Mouse (Mus musculus) liver, embryonic 13.5 days (tissue): ENCODE measurements at regions not wholly inside any gene's neighbourhood (a gene's known extent, or its start where the extent isn't known, plus 50 kb on each side); places are given as distances from the start of the nearest gene placed in this dataset.

Experiments used
- ATAC-seq: fragments of 200-750 bp; cut with Nextera tagmentation; 2 replicates; pipeline ENCODE4 v1.8.0; 2017; ENCODE audit warnings: low read depth, mild to moderate bottlenecking, moderate number of reproducible peaks, moderate library complexity
- DNase-seq: peaks from one replicate; pipeline ENCODE4 v3.0.0; 2022
- H3K27ac ChIP-seq: fragments of 300-500 bp; sonication (generic); 2 replicates; pipeline ENCODE4 v1.5.1; 2015; ENCODE audit warnings: moderate library complexity, mild to moderate bottlenecking, inconsistent platforms
- H3K27me3 ChIP-seq: fragments of 300-500 bp; sonication (generic); 2 replicates; pipeline ENCODE4 v1.6.1; 2015; ENCODE audit warnings: mild to moderate bottlenecking, inconsistent platforms
- H3K36me3 ChIP-seq: fragments of 300-500 bp; sonication (generic); 2 replicates; pipeline ENCODE4 v1.6.1; 2015; ENCODE audit warnings: mild to moderate bottlenecking, inconsistent platforms
- H3K4me1 ChIP-seq: fragments of 300-500 bp; sonication (generic); replicated peaks from 2 replicates; pipeline ENCODE4 v1.6.1; 2015; ENCODE audit warnings: inconsistent platforms
- H3K4me2 ChIP-seq: fragments of 300-500 bp; sonication (generic); 2 replicates; pipeline ENCODE4 v1.6.1; 2015; ENCODE audit warnings: inconsistent platforms, mild to moderate bottlenecking, moderate library complexity
- H3K4me3 ChIP-seq: fragments of 300-500 bp; sonication (generic); replicated peaks from 2 replicates; pipeline ENCODE4 v1.5.1; 2015; ENCODE audit warnings: mild to moderate bottlenecking, inconsistent platforms
- H3K9ac ChIP-seq: fragments of 300-500 bp; sonication (generic); 2 replicates; pipeline ENCODE4 v1.6.1; 2015; ENCODE audit warnings: mild to moderate bottlenecking, inconsistent platforms
- H3K9me3 ChIP-seq: fragments of 300-500 bp; sonication (generic); replicated peaks from 2 replicates; pipeline ENCODE4 v1.6.1; 2016; ENCODE audit warnings: inconsistent platforms
- WGBS: fragments of 180-500 bp; shearing (Covaris S2); methylation state at CpG from one replicate; pipeline ENCODE4 v1.1.7; 2015; ENCODE audit not compliant: insufficient replicate concordance; 5-methylcytosine and 5-hydroxymethylcytosine counted together

DNA sequence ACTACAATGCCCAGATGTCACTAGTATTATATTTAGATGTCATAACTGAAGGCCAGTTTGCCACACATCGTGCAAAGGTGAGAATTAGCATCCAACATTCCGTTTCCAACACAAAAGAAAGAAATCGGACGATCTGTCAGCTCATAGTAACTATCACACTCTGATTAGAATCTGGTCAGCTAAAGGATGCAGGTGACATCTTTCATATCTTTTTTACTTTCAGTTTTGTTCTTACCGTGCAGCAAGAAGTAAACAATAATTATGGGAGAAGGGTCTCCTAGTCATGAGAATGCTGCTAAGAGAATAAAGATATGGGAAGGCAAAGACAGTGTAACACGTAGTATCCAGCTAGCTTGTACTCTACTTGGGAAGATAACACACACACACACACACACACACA lies 62.7 kb upstream of the Nrip1 start:
- H3K4me2 ChIP-seq = no peak overlapping the region
- H3K36me3 ChIP-seq = no peaks in the 10 kb centered on the region
- ATAC-seq (no peak), DNase-seq (no peak)
- peaks cover 2% of the 10 kb centered on the region; the same call in 1 of the 2 replicates for H3K4me1 ChIP-seq
- 72% methylated on average over 6 of the region's 6 CpGs for WGBS
- H3K4me3 ChIP-seq = no peak overlapping the region
- H3K9ac ChIP-seq = no peak overlapping the region
- no peaks in the 10 kb centered on the region for H3K9me3 ChIP-seq
- no peaks in the 10 kb centered on the region for H3K27me3 ChIP-seq
- no peak overlapping the region for H3K27ac ChIP-seq

DNA sequence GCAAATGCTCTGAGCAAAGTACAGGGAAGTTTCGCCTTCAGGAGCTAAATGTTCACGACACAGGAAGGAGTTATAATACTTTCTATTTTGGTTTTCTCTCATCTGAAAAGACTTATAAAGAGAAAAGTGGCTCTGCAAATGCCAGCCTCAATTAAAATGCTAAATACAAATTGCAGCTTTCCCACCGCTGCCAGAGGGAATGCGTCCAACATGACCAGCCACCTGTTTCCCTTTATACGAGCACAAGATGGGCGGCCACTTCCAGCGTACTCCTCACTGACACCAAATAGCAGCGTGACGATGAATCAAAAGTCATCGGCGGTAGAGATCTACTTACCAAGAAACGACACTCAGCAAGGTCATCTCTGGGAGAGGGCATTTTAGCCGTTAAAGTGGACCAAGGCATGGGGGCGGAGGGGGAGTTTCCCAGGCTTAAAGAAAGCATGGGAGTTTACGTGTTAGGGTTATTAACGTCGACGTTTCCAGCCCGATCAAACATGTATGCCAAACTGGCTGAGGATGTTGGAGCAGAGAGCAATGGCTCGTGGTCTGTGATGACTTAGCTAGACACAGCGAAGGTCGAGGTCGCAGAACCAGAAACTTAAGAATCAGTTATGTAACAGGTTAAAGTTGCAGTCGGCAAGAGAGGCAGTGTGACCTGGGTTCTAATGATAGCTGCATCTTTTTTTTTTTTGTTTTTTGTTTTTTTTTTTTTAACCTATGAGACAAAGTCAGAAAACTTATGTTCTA lies 59.6 kb upstream of the Nrip1 start:
- Histone ChIP-seq H3K4me1 (no peaks in the 10 kb centered on the region), H3K9ac (no peak overlapping the region), H3K9me3 (no peaks in the 10 kb centered on the region), H3K4me3 (no peak overlapping the region), H3K36me3 (no peaks in the 10 kb centered on the region), H3K27me3 (no peaks in the 10 kb centered on the region), H3K4me2 (no peak overlapping the region), H3K27ac (no peak overlapping the region)
- DNase-seq = no peak
- 82% methylated on average over 24 of the region's 24 CpGs for whole genome bisulfite sequencing
- no peak for ATAC-seq

DNA sequence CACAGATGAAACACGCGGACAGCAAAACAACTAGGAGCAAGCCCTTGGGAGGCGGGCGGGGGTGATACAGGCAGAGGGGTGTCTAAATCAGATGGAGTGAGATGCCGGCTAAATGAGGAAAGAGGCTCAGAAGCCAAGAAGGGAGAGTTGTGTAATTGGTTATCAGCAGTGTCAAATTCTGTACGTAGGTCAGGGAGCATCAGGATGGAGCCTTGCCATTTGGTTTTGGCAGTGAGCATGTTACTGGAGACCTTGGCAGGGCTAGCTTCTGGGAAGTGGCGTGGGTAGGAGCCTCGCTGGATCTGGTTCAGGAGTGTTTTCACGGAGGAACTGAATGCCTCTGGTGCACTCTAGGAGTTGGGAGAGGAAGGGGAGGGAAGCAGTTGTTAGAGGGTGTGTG lies 58.7 kb upstream of the Nrip1 start:
- Histone ChIP-seq H3K4me2 (no peak overlapping the region), H3K9me3 (no peaks in the 10 kb centered on the region), H3K4me1 (no peaks in the 10 kb centered on the region), H3K27me3 (no peaks in the 10 kb centered on the region), H3K4me3 (no peak overlapping the region), H3K36me3 (no peaks in the 10 kb centered on the region), H3K9ac (no peak overlapping the region), H3K27ac (no peak overlapping the region)
- ATAC-seq (no peak), DNase-seq (no peak)
- WGBS = 60% methylated on average over 9 of the region's 9 CpGs

DNA sequence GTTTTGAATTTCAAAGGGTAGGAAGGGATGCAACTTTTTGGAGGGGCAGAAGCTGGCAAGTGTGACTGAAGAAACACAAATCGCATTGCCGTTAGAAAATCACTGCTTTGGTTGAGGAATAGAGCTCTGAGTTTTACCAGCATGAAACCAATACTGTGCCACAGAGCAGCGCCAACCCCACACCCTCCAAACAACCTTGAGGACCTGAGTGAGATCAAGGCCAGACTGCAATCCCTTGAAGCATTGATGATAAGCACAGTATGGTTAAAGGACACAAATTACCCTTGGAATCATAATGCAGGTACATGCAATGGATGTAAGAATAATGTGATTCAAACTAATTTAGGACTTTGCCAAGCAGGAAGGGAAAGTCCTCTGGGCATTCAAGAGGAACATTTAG lies 55.5 kb upstream of the Nrip1 start:
- DNase-seq (no peak), ATAC-seq (no peak)
- WGBS = 79% methylated on average over 3 of the region's 3 CpGs
- no peaks in the 10 kb centered on the region for H3K36me3 ChIP-seq
- no peak overlapping the region for H3K4me3 ChIP-seq
- no peaks in the 10 kb centered on the region for H3K9me3 ChIP-seq
- no peak overlapping the region for H3K27ac ChIP-seq
- no peak overlapping the region for H3K9ac ChIP-seq
- no peak overlapping the region for H3K4me2 ChIP-seq
- no peaks in the 10 kb centered on the region for H3K4me1 ChIP-seq
- no peaks in the 10 kb centered on the region for H3K27me3 ChIP-seq

DNA sequence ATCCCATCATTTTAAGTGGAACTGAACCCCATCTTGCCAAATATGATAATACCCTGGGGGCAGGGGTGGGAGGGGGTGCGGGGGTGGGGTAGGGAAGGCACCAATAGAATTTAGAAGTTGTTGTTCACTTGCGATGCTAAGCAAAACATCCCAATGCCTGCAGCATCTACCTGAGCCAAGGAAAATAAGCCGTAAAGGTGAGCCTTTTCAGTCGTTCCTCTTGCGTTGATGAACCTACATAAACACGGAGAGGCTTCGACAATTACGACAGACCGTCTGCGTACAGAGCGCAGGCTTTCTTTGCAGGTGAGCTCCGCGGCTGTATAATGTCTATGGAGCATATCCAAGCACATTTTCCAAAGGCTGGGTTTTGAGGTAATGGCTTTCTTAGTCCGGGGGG lies 50.3 kb upstream of the Nrip1 start:
- no peak overlapping the region for H3K9ac ChIP-seq
- 85% methylated on average over 14 of the region's 14 CpGs for WGBS
- no peak overlapping the region for H3K4me2 ChIP-seq
- ATAC-seq = no peak
- DNase-seq = no peak
- no peaks in the 10 kb centered on the region for H3K4me1 ChIP-seq
- H3K36me3 ChIP-seq = no peaks in the 10 kb centered on the region
- H3K27ac ChIP-seq = no peak overlapping the region
- H3K4me3 ChIP-seq = no peak overlapping the region
- H3K27me3 ChIP-seq = no peaks in the 10 kb centered on the region
- no peaks in the 10 kb centered on the region for H3K9me3 ChIP-seq
